Mouse (Mus musculus): ENCODE results near the gene Flcn.

- no peak for TF ChIP-seq POLR2A (IDR thresholded peaks at IDR 0.05; ENCODE audit: control insufficient read depth, low read depth, low read length)
- no peak for TF ChIP-seq CTCF (IDR thresholded peaks at IDR 0.05; ENCODE audit: control insufficient read depth, insufficient read depth, insufficient replicate concordance, low read depth, low read length)
These were observed 63.2 kb downstream of the Flcn start for GRCm38 (mm10) chr11:59746614-59747013.
